Mouse (Mus musculus) testis, adult 2 months (tissue): Measurements from ENCODE around the gene Epb41.

Experiments used
- CTCF ChIP-seq: fragments of 200-500 bp; IDR thresholded peaks from 2 replicates; pipeline ENCODE4 v1.5.1; 2012; ENCODE audit warnings: low read depth, mild to moderate bottlenecking, inconsistent platforms, low read length, moderate library complexity; ENCODE audit not compliant: control insufficient read depth, insufficient read depth, insufficient replicate concordance
- POLR2A ChIP-seq: fragments of 200-500 bp; IDR thresholded peaks from 2 replicates; pipeline ENCODE4 v1.6.1; 2012; ENCODE audit warnings: low read depth, mild to moderate bottlenecking, inconsistent platforms, low read length, moderate library complexity; ENCODE audit not compliant: control insufficient read depth

- TF ChIP-seq POLR2A (no peak), CTCF (no peak)
Observed at GRCm38 (mm10) chr4:131885376-131885775, 189.7 kb downstream of the Epb41 start.
